In the genomic region with DNA sequence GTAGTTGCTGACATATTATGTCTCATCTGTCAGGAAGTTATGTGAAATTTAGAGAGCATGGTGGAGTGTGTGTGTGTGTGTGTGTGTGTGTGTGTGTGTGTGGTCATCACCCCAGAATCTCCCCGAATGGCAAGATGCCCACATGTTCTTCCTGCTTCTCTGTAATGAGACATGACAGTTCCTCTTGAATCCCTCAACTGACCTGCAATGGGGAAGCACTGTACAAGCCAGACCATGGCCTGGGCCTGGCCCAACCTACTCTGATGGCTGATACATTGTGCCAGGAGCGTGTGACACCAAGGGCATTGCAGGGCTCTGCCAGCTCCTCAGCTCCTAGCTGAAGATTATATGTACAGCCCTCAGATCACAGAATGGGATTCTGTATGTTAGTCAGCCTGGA, we compare ENCODE assay signal across 21 mouse cellular contexts.
DNase-seq lines count a peak whose midpoint lies in the region; ATAC-seq and TF ChIP-seq lines count a peak whose summit lies in the region.
"Had no signal": no experiment of that assay in that cellular context is flagged by ENCODE, and none has a peak within 500 bp of the region (broad histone marks: within the 10 kb centered on the region; RNA-seq: fewer than 3 reads in every experiment).

No protein-coding gene starts in this region.

- TF ChIP-seq POLR2A in cerebellum, adult 2 months (IDR thresholded peaks at IDR 0.05; ENCODE audit: borderline replicate concordance, insufficient read depth, low read length), result no peak

- WGBS in cerebellum, adult 2 months, result 33% methylated on average over 2 of the region's 2 CpGs
- 85% methylated on average over 2 of the region's 2 CpGs for WGBS in kidney, embryonic 14.5 days

- H3K4me2 ChIP-seq in kidney, embryonic 14.5 days (replicated peaks; ENCODE audit: low read depth, low read length), result no peak overlapping the region
- H3K4me2 ChIP-seq: embryonic facial prominence, embryonic 12.5 days; forebrain, embryonic 13.5 days; heart, embryonic 13.5 days; limb, embryonic 12.5 days; liver, embryonic 12.5 days; lung, embryonic 14.5 days had no signal

- peak; percentile 26 to 38 for DNase-seq in cerebellum, adult 2 months
- no peak for DNase-seq in cerebellum, adult 9-10 months
- DNase-seq in kidney, adult 11 months, result no peak
- DNase-seq in 416B (ENCODE audit: low read depth), result peak; percentile 57
- no peak for DNase-seq in right cerebral cortex, postnatal 10 days (ENCODE audit: low spot score in 2 of 2)
- DNase-seq: adrenal gland, postnatal 25 days; gastrocnemius, postnatal 14 days; lung, embryonic 14.5 days; midbrain, embryonic 14.5 days; thymus, postnatal 25 days had no signal

- no peak overlapping the region for H3K9ac ChIP-seq in kidney, embryonic 14.5 days (ENCODE audit: low read depth, low read length)
- H3K9ac ChIP-seq: embryonic facial prominence, embryonic 12.5 days; forebrain, embryonic 13.5 days; heart, embryonic 13.5 days; limb, embryonic 12.5 days; liver, embryonic 12.5 days; lung, embryonic 14.5 days had no signal

- TF ChIP-seq CTCF in cerebellum, adult 2 months (IDR thresholded peaks at IDR 0.05; ENCODE audit: borderline replicate concordance, insufficient read depth, low read depth, low read length), result no peak

- peak; percentile 4; the same call in 1 of the 2 replicates for ATAC-seq in kidney, embryonic 14.5 days (ENCODE audit: low FRiP score, low TSS enrichment)
- ATAC-seq in hematopoietic stem cell, adult 5-6 weeks (replicated peaks in 1 of 2; ENCODE audit: insufficient read depth in 1 of 2, low FRiP score in 2 of 2, low TSS enrichment in 1 of 2, low read depth in 1 of 2, poor library complexity in 2 of 2, severe bottlenecking in 2 of 2), result 0 out of 4 replicates have a peak, but pooled peaks have one; percentile 13 to 44
- ATAC-seq: forebrain, embryonic 13.5 days; hindbrain, embryonic 16.5 days; intestine, embryonic 16.5 days; liver, embryonic 12.5 days had no signal

- no peaks in the 10 kb centered on the region for H3K36me3 ChIP-seq in kidney, embryonic 14.5 days (ENCODE audit: control insufficient read depth, insufficient read depth, low read length)
- H3K36me3 ChIP-seq: embryonic facial prominence, embryonic 12.5 days; G1E; heart, embryonic 13.5 days; limb, embryonic 12.5 days; liver, embryonic 12.5 days had no signal

- H3K4me3 ChIP-seq in cerebellum, adult 2 months (replicated peaks; ENCODE audit: insufficient read depth, low read depth, low read length), result no peak overlapping the region
- H3K4me3 ChIP-seq in kidney, embryonic 14.5 days (ENCODE audit: low read length), result no peak overlapping the region
- H3K4me3 ChIP-seq: embryonic facial prominence, embryonic 12.5 days; erythroblast, embryonic 14.5 days; forebrain, embryonic 13.5 days; heart, embryonic 13.5 days; limb, embryonic 12.5 days; liver, embryonic 12.5 days had no signal

- H3K4me1 ChIP-seq in cerebellum, adult 2 months (ENCODE audit: control insufficient read depth, insufficient read depth, low read length), result peaks cover 14% of the 10 kb centered on the region
- no peaks in the 10 kb centered on the region for H3K4me1 ChIP-seq in kidney, embryonic 14.5 days (ENCODE audit: control insufficient read depth, insufficient read depth, low read length)
- H3K4me1 ChIP-seq: embryonic facial prominence, embryonic 12.5 days; forebrain, embryonic 13.5 days; heart, embryonic 13.5 days; limb, embryonic 12.5 days; liver, embryonic 12.5 days had no signal

- no peaks in the 10 kb centered on the region for H3K27me3 ChIP-seq in cerebellum, adult 2 months (ENCODE audit: control insufficient read depth, insufficient read depth, low read length)
- H3K27me3 ChIP-seq in kidney, embryonic 14.5 days (ENCODE audit: control insufficient read depth, insufficient read depth, low read length), result no peaks in the 10 kb centered on the region
- H3K27me3 ChIP-seq: embryonic facial prominence, embryonic 12.5 days; forebrain, embryonic 13.5 days; heart, embryonic 13.5 days; limb, embryonic 12.5 days; liver, embryonic 12.5 days had no signal

- H3K9me3 ChIP-seq in kidney, embryonic 14.5 days (ENCODE audit: control insufficient read depth, low read length), result no peaks in the 10 kb centered on the region
- H3K9me3 ChIP-seq: embryonic facial prominence, embryonic 12.5 days; forebrain, embryonic 13.5 days; G1E; heart, embryonic 13.5 days; limb, embryonic 12.5 days; liver, embryonic 12.5 days had no signal

- H3K27ac ChIP-seq in cerebellum, adult 2 months (ENCODE audit: insufficient read depth, low read length), result 0 out of 2 replicates have a peak overlapping the region, but pooled peaks have one; percentile 43
- H3K27ac ChIP-seq in kidney, embryonic 14.5 days (ENCODE audit: low read depth, low read length), result no peak overlapping the region
- H3K27ac ChIP-seq: embryonic facial prominence, embryonic 12.5 days; forebrain, embryonic 13.5 days; heart, embryonic 13.5 days; limb, embryonic 12.5 days; liver, embryonic 12.5 days had no signal

Comparison
In these comparisons a context has a peak if more than half of its experiments do, and no peak if none do; other contexts are left out.
1. DNase-seq: peak in cerebellum, adult 2 months (2 of 2) and 416B (single experiment); none in cerebellum, adult 9-10 months (single experiment), kidney, adult 11 months (single experiment) and right cerebral cortex, postnatal 10 days (0 of 2).